Mouse (Mus musculus) embryo, embryonic 11.5 days (tissue): ENCODE results near the gene Mast2.

Source experiments
- DNase-seq: peaks from one replicate; pipeline ENCODE4 v3.0.0-alpha.2; 2012; ENCODE audit warnings: low read depth, low spot score

Mast2 gene

DNA sequence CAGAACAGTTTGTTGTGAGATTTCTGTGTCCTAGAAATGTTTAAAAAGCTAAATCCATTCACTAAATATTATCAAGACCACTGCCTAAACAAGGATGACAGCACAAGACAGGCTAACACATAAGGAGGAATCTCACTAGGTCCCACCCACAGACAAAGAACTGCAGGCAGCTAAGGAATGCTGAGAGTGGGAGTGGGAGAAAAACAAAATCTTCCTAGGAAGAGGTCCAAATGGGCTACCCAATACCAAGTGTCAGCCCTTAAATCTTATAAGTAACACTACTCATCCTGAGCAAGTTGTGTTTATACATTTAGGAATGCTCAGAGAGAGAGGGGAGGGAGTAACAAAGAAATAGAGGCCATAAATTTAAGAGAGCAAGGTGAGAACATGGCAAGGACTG is 52.6 kb downstream of the Mast2 start:
- DNase-seq, result no peak

DNA sequence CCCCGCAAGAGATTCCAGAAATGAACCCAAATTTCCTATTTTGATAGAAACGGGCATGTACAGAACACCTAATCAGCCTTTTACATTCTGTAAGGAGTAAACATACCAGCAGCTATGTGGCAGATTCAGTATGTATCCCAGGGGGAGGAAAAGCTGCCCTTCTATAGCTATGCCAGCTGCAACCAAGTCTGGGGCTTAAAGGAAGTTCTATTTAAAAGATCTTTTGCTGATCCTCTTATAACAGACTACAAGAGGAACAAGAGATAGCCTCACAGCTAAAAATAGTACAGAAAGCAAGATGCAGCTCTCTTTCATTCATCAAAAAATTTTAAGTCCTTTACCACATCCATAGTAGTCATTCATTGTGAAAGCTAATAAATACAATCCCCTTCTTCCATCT is 57.3 kb downstream of the Mast2 start:
- DNase-seq, result no peak

DNA sequence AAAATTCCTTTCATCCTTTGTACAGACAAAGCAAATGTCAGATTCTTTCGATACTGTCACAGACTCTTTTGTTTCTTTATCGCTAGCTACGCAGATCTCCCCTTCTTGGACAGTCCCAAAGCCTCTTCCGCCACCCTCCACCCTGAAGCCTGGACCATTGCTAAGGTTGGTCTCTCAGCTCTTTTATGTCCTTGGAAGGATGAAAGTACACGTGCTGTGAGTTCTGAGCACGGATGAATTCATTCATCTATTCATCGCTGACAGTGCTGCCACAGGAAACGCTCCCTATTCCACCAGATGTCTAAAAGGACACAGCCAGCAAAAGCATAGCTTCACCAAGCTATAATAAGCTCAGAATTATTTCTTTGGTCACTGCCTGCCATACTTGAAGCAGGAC is 58.0 kb downstream of the Mast2 start:
- DNase-seq, result no peak

DNA sequence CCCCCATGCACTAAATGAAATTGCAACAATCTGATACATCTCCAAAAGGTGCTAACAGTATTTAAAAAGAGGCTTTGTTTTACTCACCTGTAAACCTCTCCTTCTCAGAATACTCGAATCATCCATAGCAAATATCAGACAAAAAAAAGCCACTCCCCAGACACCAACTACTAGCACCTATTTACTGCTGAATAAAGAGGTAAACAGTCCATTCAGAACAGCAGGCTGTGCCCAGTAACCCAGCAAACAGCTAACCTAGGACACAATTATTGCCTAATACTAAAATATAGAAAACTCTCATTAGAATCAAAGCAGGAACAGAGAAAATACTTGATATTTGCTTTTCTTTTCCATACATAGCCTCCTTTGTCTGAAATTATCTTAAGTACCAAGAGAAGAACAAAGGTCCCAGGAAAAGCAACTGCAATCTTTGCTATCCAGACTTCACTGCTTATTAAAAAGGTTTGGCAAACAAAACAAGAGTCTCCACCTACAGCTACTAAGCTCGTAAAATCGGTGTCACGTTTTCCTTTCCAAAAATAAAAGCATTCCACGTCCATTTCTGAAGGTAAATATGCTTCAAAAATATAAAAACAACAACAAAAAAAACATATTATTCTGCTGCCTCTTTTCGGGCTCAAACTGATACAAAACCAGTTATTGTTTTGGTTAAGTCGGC is 58.6 kb downstream of the Mast2 start:
- no peak for DNase-seq

DNA sequence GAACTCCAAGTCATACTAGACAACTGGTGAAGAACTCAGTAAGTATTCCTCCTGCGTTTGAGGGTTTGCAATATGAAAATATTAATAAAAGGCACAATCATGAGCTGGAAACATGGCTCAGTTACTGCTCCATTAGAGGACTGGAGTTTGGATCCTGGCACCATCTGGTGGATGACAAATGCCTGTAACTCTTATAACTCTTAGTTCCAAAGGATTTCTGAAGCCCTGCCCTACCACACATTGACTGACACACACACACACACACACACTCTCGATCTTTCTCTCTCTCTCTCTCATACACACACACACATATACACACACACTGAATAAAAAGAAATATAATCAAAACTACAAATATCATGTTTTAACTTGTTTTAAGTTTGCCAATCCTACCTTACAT is 60.1 kb downstream of the Mast2 start:
- DNase-seq, result no peak

DNA sequence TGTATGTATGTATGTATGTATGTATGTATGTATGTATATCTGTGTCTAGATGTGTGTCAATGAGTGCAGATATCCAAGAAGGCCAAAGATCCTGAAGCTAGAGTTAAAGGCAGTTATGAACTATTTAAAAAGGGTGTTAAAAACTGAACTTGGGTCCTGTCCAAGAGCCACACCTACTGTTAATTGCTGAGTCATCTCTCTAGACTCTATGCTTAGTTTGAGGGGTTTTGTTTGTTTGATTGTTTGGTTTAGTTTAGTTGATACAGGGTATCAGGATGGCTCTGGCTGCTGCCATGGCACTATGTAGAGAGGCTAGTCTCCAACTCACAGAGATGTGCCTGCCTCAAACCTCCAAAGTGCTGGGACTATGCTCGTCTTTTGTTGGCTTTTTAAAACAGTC is 61.3 kb downstream of the Mast2 start:
- DNase-seq, result no peak

DNA sequence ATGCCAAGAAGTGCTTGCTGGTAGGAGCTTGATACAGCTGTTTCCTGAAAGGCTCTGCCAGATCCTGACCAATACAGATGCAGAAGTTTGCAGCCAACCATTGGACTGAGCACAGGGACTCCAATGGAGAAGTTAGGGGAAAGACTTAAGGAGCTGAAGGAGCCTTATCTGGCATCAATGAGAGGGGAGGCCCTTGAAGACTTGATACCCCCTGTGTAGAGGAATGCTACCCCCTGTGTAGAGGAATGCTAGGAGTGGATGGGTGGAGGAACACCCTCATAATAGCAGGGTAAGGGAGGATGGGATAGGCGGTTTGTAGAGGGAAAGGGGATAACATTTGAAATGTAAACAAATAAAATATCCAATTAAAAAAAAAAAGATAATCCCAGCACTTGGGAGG is 65.9 kb downstream of the Mast2 start:
- DNase-seq, result no peak

DNA sequence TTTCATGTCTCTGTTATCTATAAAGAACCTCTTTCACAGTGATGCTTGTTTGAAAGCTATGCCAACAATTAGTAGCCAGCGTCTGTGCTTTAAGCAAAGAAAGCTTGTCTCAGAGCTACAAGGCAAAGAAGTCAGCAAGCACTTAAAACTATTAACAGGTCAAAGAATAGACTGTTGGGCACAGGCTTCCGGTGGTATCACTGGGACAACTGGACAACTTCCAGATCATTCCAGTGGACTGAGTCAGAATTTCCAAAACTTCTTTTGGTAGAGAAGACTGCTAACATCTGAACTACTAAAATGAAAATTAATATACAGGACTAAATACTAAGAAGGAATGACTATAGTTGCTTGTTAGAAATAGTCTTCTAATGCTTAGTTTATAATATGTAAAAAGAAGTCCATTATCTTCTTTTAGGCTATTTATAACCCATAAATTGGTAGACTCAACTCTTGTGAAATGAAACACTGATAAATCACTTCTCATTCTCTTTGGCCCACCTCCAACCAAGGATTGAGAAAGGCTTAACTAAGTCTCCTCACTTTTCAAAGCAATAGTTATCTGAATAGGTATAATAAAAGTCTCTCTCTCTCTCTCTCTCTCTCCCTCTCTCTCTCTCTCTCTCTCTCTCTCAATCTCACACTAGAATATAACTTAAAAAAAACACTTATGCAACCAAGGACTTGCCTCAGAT is 85.9 kb downstream of the Mast2 start:
- no peak for DNase-seq

DNA sequence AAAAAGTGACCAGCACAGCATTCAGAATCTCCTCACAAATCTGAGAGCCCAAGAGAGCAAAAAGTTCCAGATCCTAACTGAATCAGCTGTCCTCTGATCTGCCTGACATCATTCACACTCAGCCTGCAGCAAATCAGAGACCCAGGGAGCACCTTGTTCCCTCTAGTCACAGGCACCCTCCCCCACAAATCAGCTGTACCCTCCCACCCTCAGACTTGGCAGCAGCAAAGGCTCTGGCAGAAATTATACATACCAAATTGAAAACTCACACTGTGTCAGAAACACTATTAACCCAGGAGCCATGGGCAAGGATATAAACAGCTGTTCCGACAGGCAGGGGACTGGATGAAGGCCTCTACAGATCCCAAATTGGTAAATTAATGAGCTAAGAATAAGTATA is 92.3 kb downstream of the Mast2 start:
- no peak for DNase-seq

DNA sequence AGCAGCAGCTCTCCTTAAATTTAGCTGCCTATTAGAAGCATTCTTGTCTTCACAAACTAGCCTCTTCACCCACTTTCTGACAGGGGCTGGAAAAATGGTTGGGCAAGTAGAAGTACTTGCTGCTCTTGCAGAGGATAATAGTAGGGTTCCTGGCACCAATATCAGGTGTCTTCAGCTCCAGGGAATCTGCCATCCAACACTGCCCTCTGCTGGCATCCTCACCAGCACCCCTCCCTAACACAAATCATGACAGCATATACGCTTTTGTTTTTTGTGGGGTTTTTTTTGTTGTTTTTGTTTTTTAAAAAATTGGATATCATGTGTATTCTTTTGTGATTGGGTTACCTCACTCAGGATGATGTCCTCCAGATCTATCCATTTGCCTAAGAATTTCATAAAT is 105.9 kb downstream of the Mast2 start:
- DNase-seq, result no peak

DNA sequence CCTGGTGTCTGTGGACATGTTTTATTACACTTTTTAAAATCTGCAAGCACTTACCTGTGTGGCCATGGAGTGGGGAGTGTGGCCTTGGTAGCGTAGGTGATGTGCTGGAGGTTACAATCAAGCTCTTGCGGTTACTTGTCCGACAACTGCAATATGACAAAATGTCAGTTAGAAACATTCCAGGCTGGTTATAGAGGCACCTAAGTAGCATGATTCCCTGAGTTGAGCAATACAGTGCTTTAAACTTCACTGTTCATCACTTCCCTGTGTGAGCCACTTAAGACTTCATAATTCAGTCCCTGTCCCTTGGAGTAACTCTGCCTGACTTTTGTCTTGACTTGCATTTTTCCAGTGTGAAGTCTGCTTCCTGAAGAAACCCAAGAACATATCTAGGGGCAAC is 111.1 kb downstream of the Mast2 start:
- DNase-seq, result no peak

DNA sequence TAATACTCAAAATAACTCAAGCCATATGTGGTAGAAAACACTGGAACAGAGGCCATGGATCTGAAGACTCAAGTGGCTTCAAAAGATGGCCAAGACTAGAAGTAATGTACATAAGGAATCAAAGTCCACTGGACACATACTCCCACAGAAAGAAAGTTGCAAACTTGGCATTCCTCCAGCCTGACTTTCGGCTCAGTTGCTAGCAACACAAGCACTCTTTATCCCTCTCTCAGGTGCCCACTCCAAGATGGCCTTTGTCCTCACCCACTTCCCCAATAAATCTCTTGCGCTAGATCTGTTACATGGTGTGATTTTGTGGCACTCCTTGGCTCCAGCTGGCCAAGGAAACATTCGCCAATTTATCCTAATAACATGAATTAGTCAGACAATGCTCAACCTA is 111.5 kb downstream of the Mast2 start:
- no peak for DNase-seq

DNA sequence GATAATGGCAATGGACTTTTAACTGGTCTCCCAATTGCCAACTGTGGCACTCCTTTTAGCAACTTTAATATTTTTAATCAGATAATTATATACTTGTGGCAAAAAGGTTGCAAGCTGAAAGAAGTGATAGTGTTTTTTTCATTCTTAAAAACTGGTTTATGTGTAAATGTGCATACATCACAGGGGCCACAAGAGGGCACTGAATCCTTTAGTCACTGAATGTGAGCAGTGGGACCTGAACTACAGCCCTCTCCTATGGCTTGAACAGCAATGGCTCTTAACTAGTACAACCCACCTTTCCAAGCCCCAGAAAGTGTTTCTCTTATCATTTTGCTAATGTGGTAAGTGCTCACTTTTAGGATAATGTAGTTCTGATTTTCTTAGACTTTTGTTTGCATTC is 121.9 kb downstream of the Mast2 start:
- DNase-seq, result peak; percentile 39

DNA sequence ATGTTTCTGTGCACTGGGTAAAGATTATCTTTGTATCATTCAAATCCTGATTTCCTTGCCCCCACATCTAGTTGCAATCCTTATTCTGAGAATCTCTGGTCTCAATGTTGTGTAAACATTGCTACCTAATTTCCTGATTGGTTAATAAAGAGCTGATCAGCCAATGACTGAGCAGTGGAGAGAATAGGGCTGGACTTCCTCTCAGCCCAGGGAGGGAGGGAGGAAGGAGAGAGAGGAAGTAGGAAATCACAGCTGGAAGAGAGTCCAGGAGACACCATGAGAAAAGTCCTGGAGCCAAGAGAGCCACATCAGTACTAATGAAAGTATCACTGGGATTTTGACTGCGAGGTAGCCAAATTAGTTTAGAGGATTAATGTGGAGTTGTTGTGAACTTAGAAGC is 127.7 kb downstream of the Mast2 start:
- DNase-seq, result no peak

DNA sequence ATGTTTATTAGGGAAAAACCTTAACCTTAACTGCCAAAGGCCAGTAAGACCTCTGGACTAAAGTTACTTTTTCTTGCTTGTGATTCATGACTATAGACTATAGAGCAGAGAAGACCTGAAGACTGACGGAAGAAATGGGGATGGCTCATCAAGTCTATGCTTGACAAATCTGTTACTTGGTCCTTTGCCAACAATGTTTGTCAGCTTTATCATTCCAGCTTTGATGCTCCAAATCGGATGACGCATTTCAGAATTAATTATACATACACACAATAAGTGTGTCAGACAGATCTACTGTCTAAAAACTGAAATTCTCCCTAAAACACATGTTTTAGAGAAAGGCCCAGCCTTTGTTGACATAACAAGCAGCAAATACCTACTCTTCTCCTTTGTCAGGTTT is 134.7 kb downstream of the Mast2 start:
- DNase-seq, result no peak

DNA sequence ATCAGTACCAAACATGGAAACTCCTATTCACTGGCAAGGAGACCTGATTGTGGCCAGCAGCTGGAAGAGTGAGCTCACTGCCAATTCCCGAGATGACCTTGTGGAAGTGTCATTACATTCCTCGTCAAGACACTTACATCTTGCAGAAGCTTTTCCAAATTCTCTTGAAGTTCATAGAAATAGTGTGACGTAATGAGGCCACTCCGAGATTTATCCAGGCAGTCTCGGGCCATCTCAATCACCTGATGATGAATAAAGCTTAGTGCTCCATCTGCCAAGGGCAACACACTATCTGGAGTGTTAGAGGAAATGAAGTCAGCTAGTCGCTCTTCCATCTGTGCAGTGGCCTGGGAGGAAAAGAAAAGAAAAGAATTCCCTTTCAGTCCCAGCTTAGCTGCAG is 141.9 kb downstream of the Mast2 start:
- DNase-seq, result no peak

DNA sequence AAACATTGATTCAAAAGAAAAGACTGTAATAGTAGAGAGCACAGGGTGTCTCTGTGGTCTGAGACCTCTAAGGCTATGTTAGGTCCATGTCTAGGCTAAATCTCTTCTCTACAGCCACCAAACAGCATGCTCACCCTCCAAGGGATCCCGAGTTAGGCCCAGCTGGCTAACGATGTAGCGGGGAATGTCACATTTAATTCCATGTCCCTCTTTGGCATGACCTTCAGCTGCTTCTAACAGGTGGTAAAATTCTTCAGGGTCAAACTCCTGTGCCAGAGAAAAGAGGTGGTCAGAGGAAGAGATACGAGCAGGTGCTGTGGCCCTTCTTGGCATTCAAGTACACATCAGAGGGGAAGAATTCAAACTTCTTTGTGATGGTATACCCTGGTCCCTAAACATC is 146.4 kb downstream of the Mast2 start:
- DNase-seq, result no peak

DNA sequence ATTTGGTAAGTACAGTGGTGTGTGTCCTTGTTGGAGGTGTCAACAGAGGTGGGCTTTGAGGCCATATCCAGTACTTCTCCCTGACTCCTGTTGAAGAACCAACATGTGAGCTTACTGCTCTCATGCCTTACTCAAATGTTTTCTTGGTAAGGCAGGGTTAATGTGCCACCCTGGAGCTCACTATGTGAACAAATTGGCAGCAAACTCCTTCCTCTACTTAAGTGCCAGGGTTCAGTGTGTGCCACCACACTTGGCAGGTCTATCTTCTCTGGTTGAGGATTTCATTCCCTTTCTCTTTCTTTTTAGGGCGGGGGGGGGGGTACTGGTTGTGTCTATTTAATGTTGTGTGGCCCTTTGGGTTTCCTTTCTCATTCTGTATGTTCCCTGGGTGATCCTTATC is 159.4 kb downstream of the Mast2 start:
- no peak for DNase-seq

DNA sequence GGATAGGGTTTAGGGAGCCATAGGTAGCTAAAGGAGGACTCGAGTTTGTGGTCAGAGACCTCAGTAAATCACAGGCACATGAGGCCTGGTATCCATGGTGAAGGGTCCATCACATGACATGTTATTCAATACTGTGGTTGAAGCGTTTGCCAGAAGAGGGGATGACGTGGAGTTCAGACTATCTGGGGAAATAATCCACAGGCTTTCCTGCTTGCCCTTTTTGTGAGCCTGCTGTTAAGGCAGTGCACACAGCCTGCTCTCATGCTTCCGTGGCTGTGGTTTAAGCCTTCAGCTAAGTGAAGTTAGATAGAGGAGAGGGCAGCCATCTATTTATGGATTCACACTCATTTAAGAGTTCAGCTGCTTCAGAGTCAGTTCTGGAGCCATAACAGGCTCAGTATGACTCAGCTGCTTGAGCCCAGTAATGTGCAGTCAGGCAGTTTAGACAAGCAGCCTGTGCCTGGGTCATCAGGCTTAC is 163.1 kb downstream of the Mast2 start:
- no peak for DNase-seq

DNA sequence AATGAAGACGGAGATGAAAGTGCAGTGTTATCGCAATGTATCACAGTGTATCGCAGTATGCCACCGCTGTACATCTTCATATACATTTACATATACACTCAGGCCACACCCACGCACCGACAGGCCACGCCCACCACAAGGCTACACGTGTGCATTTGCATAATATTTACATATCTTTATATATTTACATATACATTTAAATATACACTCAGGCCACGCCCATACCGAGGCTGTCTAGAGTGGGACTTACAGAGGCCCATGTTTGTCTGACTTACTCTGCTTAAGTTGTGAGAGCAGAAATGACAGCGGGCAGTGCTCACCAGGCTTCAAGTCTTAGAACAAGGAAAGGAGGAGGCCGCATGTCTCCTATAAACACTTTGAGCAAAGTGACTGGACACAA is 170.7 kb downstream of the Mast2 start:
- no peak for DNase-seq

DNA sequence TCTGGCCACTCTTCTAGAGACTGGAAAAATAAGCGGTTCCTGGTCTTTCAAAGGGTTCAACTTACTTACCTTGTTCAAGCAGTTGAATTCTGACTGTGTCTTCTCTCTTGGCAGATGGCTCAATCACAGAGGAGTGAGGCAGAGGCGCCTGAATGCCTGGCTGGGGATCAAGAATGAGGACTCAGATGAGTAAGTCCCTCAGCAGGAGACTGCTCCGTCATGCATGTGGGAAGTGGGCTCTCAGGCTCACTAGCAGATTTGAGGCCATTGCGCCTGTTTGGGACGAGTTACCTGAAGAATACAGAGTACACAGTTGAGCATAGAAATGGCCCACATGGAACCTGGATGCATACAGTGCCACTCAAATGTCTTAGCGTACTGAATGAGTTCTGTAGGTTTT is 172.4 kb downstream of the Mast2 start:
- DNase-seq, result no peak

DNA sequence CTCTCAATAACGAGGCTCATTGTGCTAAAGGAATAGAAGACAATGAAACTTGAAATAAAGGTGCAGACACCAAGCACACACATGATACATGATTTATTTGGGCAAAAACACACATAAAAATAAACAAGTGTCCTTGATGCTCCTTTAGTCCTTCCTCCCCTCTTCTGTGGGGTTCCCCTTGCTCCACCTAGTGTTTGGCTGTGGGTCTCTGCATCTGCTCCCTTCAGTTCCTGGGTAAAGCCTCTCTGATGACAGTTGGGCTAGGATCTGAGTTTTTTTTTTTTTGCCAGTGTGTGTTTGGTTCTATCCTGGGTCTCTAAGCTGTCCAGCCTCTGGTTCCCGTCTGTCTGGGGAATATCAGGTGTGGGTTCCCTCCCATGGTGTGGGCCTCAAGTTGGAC is 181.8 kb downstream of the Mast2 start:
- DNase-seq, result no peak

DNA sequence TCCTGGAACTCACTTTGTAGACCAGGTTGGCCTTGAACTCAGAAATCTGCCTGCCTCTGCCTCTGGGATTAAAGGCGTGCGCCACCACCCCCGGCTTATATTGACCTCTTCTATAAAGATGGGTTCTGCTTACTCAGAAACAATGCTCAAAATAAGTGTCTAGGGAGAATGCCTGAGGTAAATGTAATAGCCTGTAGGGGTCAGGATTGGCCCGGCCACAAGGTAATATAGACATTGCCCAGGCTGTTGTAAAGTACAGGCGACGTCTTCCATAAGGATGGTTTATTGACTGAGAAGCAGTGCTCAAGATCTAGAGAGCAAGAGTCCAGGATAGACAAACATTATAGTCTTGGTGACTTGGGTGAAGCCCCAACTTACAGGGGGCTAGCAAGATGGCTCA is 195.8 kb downstream of the Mast2 start:
- no peak for DNase-seq
